Mouse (Mus musculus): ENCODE results near the gene Lamc2.
A peak's percentile ranks its signal among the peaks of the same experiment; 100 is the strongest.
"Not testable (repeated sequence)": the region's sequence is repeated elsewhere in the genome, so short reads cannot be mapped to it uniquely, and the experiment has no call there.

Lamc2 gene

DNA sequence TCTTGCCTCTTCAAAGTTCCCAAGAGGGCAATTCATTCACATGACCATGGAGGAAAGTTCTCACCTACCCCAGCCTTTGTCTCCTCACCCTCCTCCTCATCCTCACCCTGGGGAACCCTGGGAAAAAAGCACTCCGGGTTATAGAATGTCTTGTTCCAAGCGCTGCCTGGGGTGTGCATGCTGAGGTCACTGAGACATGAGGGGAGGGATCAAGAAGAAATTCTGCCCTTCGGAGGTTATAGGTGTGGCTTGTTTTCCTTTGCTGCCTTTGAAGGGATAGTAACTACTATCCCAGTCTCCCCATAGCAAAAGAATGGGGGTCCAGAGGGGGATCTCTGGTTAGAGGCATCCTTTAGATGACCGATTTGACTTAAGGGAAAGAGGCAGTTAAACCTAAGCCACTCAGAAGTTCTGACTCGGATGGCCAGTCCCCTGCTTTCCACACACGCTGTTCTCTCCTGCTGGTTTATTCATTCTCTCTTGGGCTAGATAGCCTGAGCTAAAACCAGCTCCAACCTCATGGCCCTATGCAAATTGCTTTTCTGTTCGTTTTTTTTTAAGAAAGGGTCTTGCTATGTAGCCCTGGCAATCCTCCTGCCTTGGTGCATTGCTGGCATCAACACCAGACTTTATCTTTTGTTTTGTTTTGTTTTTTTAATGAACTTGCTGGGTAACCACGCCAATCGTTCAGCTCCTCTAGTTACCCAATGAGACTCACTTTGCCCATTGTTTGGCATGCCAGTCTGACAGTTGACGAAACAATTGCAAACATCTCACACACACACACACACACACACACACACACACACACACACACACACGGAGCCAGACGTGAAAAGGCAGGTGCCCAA, 91.8 kb downstream of the Lamc2 start:
- DNase-seq (ENCODE audit: low spot score) = no peak

DNA sequence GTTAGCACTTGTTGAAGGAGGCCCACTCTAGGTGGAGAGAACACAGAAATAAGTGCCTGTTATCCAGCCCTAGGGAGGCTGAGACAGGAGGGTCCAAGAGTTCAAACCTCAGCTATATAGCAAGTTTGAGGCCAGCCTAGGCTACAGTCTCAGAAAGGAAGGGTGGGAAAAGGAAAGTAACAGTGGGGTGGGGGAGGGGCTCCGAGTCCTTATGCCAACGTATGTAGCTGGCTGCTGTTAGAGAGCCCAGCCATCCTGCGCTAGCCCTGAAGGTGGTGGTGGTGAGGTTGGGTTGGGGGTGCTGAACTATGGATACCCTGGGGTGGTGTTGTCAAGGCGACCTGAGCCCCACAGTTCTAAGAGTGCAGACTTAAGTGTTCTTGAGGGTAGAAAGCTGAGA, 92.7 kb downstream of the Lamc2 start:
- DNase-seq (ENCODE audit: low spot score) = no peak

DNA sequence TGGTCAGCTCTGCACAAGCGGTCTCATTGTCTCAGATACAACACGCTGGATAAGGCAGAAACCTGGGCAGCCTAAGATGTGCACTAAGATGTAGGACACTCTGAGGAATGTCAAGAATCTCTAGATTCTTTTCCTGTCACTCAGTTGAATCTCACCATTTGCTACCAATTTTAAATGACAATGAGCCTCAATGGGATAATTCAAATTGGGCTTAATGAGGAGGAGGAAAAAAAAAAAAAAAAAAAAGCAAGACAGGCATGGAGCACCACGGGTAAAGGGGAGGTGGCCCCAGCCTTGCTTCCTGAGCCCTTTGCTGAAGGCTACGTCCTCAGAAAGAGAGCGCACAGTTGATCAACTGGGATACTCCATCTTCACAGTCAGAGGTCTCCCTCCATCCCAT, 93.1 kb downstream of the Lamc2 start:
- no peak for DNase-seq (ENCODE audit: low spot score)

DNA sequence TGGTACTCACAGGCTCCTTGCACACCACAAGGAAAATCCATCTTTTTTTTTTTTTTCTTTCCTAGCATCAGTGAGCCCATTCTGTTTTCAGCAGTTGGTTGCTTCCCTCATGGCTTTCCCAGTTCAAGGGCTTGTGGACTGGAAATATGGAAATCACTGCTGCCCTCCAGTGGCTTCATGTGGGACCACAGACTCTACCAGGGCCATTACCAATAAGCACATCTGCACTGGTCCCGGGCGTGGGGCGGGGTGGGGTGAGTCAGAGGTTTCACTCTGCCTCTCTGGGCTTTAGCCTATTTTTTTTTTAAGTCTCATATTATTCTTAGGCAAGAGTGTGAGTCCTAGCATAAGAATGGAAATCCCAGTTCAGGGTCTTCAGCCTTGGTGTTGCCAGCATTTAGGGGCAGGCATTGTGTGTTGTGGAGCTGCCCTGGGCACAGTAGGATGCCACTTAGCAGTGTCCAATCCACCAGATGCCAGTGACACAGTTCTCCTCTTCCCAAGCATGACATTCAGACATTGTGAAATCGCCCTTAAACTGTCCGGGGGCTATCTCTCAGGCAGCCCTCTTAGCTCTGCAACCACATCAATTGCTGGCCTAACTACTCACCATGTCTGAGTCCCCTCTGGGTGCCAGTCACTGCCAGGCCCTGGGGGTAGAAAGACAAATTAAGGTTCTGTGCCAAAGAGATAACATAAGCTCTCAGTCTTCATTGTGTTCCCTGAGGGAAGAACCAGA, 93.8 kb downstream of the Lamc2 start:
- peak; percentile 21 for DNase-seq (ENCODE audit: low spot score)

DNA sequence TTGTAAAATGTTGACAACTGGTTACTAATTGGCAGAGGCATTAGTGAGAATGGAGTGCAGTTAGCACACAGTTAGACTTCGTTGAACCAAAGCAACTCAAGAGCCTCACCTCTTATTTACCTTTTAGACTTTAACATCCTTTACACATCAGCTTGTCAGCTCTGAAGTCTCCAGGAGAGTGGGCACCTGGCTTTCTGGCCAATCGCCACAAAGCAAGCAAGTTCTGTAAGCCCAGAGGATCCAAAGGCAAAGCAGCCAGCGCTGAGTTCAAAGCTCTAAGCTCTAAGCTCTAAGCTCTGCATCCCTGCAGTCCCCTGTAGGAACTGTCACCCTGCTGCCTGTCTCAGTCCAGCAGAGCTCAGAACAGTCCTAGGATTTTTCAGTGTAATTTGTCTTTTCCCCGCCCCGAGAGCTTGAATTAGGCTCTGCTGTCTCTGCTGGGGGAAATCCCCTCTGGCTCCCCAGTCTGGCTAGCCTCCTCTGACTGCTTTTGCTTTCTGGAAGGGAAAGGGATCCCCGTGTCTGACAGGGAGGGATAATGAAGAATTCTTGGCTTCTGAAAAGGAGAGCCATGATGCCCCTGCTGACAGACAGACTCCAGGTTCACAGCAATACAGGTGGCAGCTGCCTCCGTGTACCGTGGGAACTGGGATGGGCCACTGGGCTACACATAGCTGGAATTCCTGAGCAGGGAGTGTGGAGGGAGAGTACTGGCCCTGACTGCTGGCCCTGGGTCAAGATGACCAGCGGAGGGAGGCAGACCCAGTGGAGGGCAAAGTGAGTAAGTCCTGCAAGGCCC, 94.6 kb downstream of the Lamc2 start:
- DNase-seq (ENCODE audit: low spot score) = peak; percentile 17

DNA sequence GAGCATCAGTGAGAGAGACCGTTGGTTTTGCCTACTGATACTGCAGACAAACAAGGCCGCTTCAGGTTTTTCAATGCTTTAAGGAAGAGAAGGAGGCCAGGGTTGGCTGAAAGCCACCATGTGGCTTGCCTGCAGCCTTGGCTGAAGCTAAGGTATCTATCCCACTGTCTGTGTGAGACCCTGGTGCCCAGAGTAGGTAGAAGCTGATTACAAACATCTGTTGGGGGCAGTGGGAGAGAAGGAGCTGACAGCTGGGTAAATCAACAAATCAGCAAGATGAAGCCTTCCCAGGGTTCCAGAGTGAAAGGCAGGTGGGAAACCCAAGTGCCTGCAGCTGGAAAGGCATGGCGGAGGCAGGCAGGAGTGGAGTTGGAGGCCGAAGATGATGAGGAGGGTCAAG, 95.4 kb downstream of the Lamc2 start:
- DNase-seq (ENCODE audit: low spot score) = no peak

DNA sequence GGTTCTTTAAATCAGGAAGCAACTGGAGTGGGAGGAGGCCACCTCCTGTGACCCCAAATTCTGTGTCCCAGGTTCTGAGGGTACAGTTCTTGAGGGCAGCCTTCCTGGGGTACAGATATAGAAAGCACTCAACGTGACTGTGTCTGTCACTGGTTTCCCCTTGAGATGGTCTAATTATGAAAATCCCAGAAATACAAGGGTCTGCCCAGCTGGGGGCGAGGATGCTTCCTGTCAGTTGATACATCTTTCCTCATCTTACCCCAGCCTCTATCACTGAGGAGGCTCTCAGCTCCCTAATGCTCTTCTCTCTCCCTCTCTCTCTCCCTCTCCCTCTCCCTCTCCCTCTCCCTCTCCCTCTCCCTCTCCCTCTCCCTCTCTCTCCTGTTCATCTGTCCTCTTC, 96.2 kb downstream of the Lamc2 start:
- DNase-seq (ENCODE audit: low spot score) = no peak

DNA sequence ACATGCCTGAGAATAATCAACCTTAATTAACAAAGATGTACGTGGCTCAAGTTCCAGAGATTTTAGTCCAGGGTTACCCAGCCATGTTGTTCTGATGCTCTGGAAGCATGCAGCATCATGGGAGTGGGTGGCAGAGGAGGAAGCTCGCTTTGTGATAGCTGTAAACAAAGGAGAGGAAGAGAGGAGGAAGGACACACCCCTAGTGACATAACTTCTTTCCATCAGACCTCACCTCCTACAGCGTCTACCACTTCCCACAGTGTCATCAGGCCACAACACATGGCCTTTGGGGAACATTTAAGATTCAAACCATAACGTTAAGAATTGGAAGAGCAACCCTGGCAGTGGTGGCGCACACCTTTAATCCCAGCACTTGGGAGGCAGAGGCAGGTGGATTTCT, 98.5 kb downstream of the Lamc2 start:
- no peak for DNase-seq (ENCODE audit: low spot score)

DNA sequence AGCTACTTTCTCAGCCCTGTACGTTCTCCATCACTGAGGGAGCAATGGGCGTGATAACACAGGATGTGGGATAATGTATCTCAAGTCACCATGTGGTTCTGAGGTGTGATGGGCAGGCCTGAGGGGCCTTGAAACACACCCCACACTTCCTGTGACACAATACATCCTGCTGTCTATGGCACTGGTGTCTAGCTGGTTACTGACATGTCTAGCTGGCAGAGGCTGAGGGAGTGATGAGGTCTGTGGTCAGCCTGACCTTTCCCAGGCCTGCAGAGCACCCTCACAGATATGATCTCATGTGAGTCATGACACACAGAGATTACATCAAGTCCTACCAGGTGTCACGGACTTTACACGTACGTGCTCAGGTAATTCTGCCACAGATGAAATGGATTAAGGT, 101.0 kb downstream of the Lamc2 start:
- no peak for DNase-seq (ENCODE audit: low spot score)

DNA sequence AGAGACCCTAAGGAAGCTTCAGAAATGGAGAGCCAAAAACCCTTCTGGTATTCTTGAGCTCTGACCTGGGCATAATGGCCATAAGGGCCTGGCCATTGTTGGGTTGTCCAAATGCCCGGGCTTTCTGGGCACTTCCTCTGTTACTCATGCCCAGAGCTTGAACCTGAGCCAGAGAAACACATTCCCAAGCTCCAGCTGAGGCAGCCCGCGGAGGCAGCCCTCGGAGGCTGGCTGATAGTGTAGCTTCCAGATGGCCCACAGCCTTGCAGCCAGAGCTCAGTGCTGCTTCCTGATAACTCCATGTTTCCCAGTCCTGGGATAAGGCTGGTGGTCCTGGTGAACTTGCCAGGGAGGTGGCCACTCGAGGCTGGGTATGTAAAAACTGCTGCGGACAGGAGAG, 102.1 kb downstream of the Lamc2 start:
- DNase-seq (ENCODE audit: low spot score) = no peak

DNA sequence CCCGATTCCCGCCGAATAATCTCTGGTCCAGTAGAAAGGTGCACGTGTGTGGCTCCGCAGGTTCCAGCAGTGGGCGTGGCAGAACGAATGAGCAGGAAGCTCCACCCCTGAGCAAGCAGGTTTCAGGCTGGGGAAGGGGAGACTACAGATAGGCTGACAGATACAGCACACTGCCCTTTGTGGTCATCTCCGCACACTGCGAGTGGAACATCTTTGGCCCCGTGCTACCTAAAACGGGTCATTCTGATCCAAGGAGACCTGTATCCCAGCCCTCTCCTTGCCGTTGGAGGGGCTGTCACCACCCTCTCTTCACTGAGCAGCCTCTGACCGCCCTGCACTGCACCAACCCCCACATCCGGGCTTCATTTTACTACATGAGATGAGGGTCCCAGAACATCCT, 103.0 kb downstream of the Lamc2 start:
- DNase-seq (ENCODE audit: low spot score) = not testable (repeated sequence)

DNA sequence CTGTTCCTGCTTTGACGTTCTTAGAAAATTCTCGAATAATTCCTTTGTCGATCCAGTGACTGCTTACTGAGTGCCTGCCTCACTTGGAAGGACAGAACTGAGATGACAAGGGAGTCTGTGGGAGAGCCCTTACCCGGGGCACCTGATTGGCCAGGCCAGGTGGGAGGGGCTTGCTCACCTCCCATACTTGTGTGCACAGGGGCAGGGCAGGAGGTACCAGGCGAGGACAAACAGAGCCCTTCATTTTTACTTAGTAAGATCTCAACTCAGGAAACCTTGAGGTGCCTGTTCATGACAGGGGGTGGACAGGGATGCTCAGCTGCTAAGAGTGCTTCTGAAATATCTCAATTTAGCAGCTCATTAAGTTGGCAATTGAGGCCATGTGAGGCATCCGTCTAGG, 110.3 kb downstream of the Lamc2 start:
- DNase-seq (ENCODE audit: low spot score) = no peak

DNA sequence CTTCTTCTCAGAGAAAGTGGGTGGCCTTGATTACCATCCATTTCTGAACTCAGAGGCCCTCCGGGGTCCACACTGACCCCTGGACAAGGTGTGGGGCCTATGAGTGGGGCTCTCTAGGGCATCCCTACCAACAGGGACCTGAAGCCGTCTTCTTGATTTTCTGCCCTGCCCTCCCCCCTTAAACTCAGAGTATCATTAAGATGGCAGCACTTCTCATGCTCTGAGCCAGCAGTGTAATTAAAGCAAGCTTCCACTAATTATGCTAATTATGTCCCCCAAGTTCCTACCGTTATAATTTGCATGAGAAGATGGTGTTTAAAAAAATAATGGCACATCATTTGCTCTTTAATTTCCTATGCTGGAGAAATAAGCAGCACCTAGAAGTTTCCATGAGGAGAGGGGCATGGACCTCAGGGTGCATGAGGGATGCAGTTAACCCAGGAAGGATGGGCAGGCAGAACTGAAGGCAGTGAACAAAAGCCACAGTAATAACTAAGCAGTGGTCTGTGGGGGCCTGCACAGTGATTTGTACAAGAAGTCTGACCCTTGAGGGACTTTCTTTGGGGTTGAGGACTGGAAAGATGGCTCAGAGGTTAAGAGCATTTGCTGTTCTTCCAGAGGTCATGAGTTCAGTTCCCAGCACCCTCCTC, 111.0 kb downstream of the Lamc2 start:
- DNase-seq (ENCODE audit: low spot score) = no peak

DNA sequence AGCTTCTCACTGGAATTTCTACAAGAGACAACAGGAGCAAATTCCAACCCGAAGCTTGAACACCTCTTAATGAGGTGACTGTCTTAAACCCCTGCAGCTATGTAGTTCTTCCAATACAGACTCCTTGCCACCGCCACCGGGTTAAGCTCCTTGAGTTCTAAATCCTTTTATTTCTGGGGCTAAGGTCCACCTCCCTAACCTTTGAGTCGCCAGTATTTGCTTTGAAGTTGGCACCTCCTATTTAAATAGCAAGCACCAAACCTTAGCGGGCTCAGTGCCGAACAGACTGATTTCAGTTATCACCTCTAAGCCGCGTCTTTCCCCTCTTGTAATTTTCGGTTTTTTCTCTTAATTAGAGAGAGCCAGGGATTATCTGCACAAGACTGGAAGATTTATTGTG, 112.8 kb downstream of the Lamc2 start:
- no peak for DNase-seq (ENCODE audit: low spot score)
